Mouse (Mus musculus) erythroblast, embryonic 14.5 days (primary cell): ENCODE data around the gene Sh3rf3.

Experiments
- GATA1 ChIP-seq: IDR thresholded peaks from 2 replicates; pipeline ENCODE4 v1.6.1; 2012; ENCODE audit warnings: low read length, inconsistent platforms, mixed read lengths
- TAL1 ChIP-seq: IDR thresholded peaks from 3 replicates; pipeline ENCODE4 v1.6.1; 2012; ENCODE audit warnings: low read length, inconsistent platforms, mixed read lengths

DNA sequence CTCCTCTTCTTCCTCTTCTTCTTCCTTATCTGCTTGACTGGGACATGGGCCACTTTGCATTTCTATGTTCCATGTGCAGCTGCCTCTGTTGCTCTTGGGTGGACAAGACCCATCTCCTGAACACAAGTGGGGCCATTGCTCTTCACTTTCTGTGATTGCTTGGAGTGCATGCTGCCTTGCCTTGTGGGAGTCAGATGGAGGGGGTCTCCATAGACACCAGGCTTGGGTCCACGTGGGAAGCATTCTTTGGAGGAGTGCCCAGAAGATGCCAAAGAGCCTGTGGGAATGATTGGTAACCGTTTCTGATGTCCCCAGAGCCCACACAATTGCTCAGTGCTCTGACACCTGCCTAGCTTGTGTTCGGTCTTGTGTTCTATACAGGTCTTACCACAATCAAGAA, 124.4 kb downstream of the Sh3rf3 start:
- TF ChIP-seq GATA1 (no peak), TAL1 (no peak)
